Mouse (Mus musculus) heart, embryonic 14.5 days (tissue): ENCODE measurements around the gene Grpel1. TPM values are rescaled to one million over a fixed set of nuclear protein-coding genes. Genes with fewer than 3 reads are reported as not detected.
A peak's percentile ranks its signal among the peaks of the same experiment; 100 is the strongest.

Experiments
- ATAC-seq: fragments of 200-750 bp; cut with Nextera tagmentation; 2 replicates; pipeline ENCODE4 v1.8.0; 2017; ENCODE audit warnings: low read depth, moderate TSS enrichment; ENCODE audit not compliant: insufficient number of reproducible peaks, insufficient read depth, low FRiP score
- H3K27ac ChIP-seq, 2 experiments: fragments of 200-500 bp in 1 of 2; fragments of 300-500 bp in 1 of 2; sonication (generic) in 1 of 2; replicated peaks in 1 of 2; 2 replicates each; pipeline ENCODE4 v1.5.1; 2012 to 2014; ENCODE audit warnings: low read depth in 2 of 2, low read length in 2 of 2, control low read depth in 1 of 2, mild to moderate bottlenecking in 1 of 2, mixed read lengths in 1 of 2; ENCODE audit not compliant: control insufficient read depth in 1 of 2, insufficient read depth in 1 of 2
- H3K27me3 ChIP-seq: fragments of 300-500 bp; sonication (generic); 2 replicates; pipeline ENCODE4 v1.6.1; 2014; ENCODE audit warnings: mild to moderate bottlenecking, low read length, control low read depth; ENCODE audit not compliant: control insufficient read depth, insufficient read depth
- H3K36me3 ChIP-seq: fragments of 300-500 bp; sonication (generic); 2 replicates; pipeline ENCODE4 v1.6.1; 2014; ENCODE audit warnings: mild to moderate bottlenecking, control low read depth, low read length, mixed read lengths; ENCODE audit not compliant: control insufficient read depth, insufficient read depth
- H3K4me1 ChIP-seq, 2 experiments: fragments of 200-500 bp in 1 of 2; fragments of 300-500 bp in 1 of 2; sonication (generic) in 1 of 2; 2 replicates each; pipeline ENCODE4 v1.6.1; 2012 to 2014; ENCODE audit warnings: low read length in 2 of 2, control low read depth in 1 of 2, mixed read lengths in 1 of 2; ENCODE audit not compliant: control insufficient read depth in 2 of 2, insufficient read depth in 2 of 2
- H3K4me2 ChIP-seq: fragments of 300-500 bp; sonication (generic); 2 replicates; pipeline ENCODE4 v1.6.1; 2014; ENCODE audit warnings: mild to moderate bottlenecking, low read length
- H3K4me3 ChIP-seq, 2 experiments: fragments of 200-500 bp in 1 of 2; fragments of 300-500 bp in 1 of 2; sonication (generic) in 1 of 2; 2 replicates each; pipeline ENCODE4 v1.5.1; 2012 to 2014; ENCODE audit warnings: low read length in 2 of 2, mild to moderate bottlenecking in 2 of 2, control low read depth in 1 of 2, low read depth in 1 of 2, moderate library complexity in 1 of 2; ENCODE audit not compliant: control insufficient read depth in 1 of 2, insufficient read depth in 1 of 2
- H3K9ac ChIP-seq: fragments of 300-500 bp; sonication (generic); 2 replicates; pipeline ENCODE4 v1.6.1; 2014; ENCODE audit warnings: mild to moderate bottlenecking, low read length
- H3K9me3 ChIP-seq: fragments of 300-500 bp; sonication (generic); 2 replicates; pipeline ENCODE4 v1.6.1; 2016; ENCODE audit warnings: low read length, control low read depth; ENCODE audit not compliant: control insufficient read depth
- WGBS: fragments of 180-500 bp; shearing (Covaris S2); extraction: QIAGEN DNeasy Blood & Tissue Kit; methylation state at CpG from one replicate; pipeline ENCODE4 v1.1.7; 2014; 5-methylcytosine and 5-hydroxymethylcytosine counted together
- polyA plus RNA-seq: library from polyadenylated mRNA; unstranded; fragments of >200 nt; fragmentation: Nextera tagmentation; extraction: Ambion mirVana; gene quantifications from 2 replicates; pipeline ENCODE4 v1.2.1, GENCODE M21; 2014

Grpel1 gene
- polyA plus RNA-seq, 1 experiment from 2014 or later: 62.4 TPM

DNA sequence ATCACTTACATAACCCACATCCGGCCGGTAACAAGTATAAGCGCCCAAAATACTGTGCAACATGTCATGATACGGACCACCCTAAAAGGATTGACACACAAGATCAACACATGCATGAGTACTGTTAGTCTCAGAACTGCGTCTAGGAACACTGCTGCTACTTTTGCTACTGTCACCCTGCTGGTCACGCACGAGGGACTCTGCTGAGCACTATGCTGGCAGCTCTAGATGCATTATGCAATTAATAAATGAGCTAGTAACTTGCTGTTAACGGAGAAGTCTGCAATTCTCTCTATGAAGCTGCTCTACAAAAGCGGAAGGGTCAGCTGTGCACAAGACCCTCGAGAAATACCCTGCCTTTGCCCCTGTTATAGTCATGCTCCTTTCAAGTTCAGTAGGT is 43.6 kb downstream of the Grpel1 start:
- Histone ChIP-seq H3K36me3 (peaks cover 97% of the 10 kb centered on the region), H3K4me2 (no peak overlapping the region), H3K9ac (no peak overlapping the region), H3K27ac (no peak overlapping the region), H3K9me3 (no peaks in the 10 kb centered on the region), H3K4me3 (no peak overlapping the region), H3K27me3 (no peaks in the 10 kb centered on the region), H3K4me1 (no peaks in the 10 kb centered on the region)
- no peak for ATAC-seq
- 92% methylated on average over 10 of the region's 10 CpGs for WGBS

- H3K4me1 ChIP-seq: no peaks in the 10 kb centered on the region
- no peak for ATAC-seq
- H3K4me3 ChIP-seq: no peak overlapping the region
- H3K4me2 ChIP-seq: no peak overlapping the region
- no peak overlapping the region for H3K27ac ChIP-seq
- 96% methylated on average over 2 of the region's 2 CpGs for WGBS
- H3K36me3 ChIP-seq: peaks cover 89% of the 10 kb centered on the region
- no peak overlapping the region for H3K9ac ChIP-seq
- H3K9me3 ChIP-seq: no peaks in the 10 kb centered on the region
- no peaks in the 10 kb centered on the region for H3K27me3 ChIP-seq
Measured at GRCm38 (mm10) chr5:36510956-36511355, 46.2 kb downstream of the Grpel1 start.

GRCm38 (mm10) chr5:36515126-36515525 is 50.3 kb downstream of the Grpel1 start:
- H3K36me3 ChIP-seq: peaks cover 87% of the 10 kb centered on the region
- no peak overlapping the region for H3K9ac ChIP-seq
- no peak overlapping the region for H3K4me3 ChIP-seq
- no peaks in the 10 kb centered on the region for H3K27me3 ChIP-seq
- 95% methylated on average over 1 of the region's 1 CpGs for WGBS
- no peaks in the 10 kb centered on the region for H3K4me1 ChIP-seq
- H3K27ac ChIP-seq: no peak overlapping the region
- H3K9me3 ChIP-seq: no peaks in the 10 kb centered on the region
- H3K4me2 ChIP-seq: no peak overlapping the region
- ATAC-seq: no peak

DNA sequence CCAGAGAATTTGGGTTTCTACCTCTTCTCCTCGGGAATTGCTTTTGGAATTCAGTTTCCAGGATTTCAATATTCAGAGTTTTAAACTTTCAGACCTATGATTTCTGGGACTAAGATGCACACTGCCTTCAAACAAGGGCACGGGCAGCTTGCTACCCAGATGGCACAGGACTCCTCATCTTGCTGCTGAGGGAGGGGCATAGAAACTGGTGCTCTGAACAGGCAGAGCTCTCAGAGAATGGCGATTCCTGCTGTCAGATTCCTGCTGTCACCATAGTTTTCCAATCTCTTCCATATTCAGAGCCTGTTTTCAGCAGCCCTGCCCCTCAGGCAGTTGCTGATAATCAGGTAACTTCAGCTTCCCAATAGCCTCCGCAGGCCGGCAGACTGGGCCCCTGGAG is 50.8 kb downstream of the Grpel1 start:
- H3K4me3 ChIP-seq: no peak overlapping the region
- H3K36me3 ChIP-seq: peaks cover 87% of the 10 kb centered on the region
- H3K9ac ChIP-seq: no peak overlapping the region
- no peaks in the 10 kb centered on the region for H3K4me1 ChIP-seq
- no peaks in the 10 kb centered on the region for H3K27me3 ChIP-seq
- no peak for ATAC-seq
- WGBS: 61% methylated on average over 5 of the region's 5 CpGs
- H3K9me3 ChIP-seq: no peaks in the 10 kb centered on the region
- H3K4me2 ChIP-seq: no peak overlapping the region
- H3K27ac ChIP-seq: no peak overlapping the region

- H3K27ac ChIP-seq: no peak overlapping the region
- no peak overlapping the region for H3K9ac ChIP-seq
- H3K27me3 ChIP-seq: no peaks in the 10 kb centered on the region
- H3K9me3 ChIP-seq: no peaks in the 10 kb centered on the region
- H3K4me2 ChIP-seq: no peak overlapping the region
- no peak for ATAC-seq
- H3K4me1 ChIP-seq: no peaks in the 10 kb centered on the region
- no peak overlapping the region for H3K4me3 ChIP-seq
- 92% methylated on average over 3 of the region's 3 CpGs for WGBS
- H3K36me3 ChIP-seq: peaks cover 87% of the 10 kb centered on the region
Measured at GRCm38 (mm10) chr5:36517596-36517995, 52.8 kb downstream of the Grpel1 start.

- 87% methylated on average over 3 of the region's 3 CpGs for WGBS
- H3K9me3 ChIP-seq: no peaks in the 10 kb centered on the region
- no peak overlapping the region for H3K4me3 ChIP-seq
- no peak overlapping the region for H3K4me2 ChIP-seq
- no peak overlapping the region for H3K9ac ChIP-seq
- no peaks in the 10 kb centered on the region for H3K27me3 ChIP-seq
- H3K4me1 ChIP-seq: peaks cover 4 to 10% of the 10 kb centered on the region in 2 experiments; a peak in 3 of 4 replicates
- H3K27ac ChIP-seq: no peak overlapping the region
- ATAC-seq: no peak
- peaks cover 81% of the 10 kb centered on the region for H3K36me3 ChIP-seq
Measured at GRCm38 (mm10) chr5:36519751-36520150, 55.0 kb downstream of the Grpel1 start.

DNA sequence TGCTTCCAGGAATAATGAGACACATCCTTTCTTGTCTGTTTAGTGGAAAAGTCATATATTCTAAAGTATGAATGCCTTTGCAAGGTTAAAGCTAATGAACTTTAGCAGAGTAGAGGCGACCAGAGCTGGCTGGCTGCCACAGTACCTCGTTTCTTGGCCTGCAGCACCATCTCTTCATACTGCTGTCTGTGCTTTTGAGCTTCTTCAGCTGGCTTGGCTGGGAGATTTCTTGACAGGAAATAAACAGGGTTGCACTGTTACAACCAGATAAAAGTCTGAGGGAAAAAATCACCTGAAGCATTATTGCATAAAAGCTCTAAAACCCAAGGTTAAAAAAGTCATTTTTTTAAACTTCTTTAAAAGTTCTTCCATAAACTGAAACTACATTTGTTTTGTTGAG is 58.0 kb downstream of the Grpel1 start:
- WGBS: 37% methylated on average over 2 of the region's 2 CpGs
- H3K27ac ChIP-seq: peak overlapping the region in 1 of 2 experiments; percentile 58; a peak in 1 of 4 replicates
- no peak overlapping the region for H3K9ac ChIP-seq
- H3K9me3 ChIP-seq: no peaks in the 10 kb centered on the region
- H3K4me2 ChIP-seq: no peak overlapping the region
- peaks cover 4 to 17% of the 10 kb centered on the region in 2 experiments; a peak in 3 of 4 replicates for H3K4me1 ChIP-seq
- H3K36me3 ChIP-seq: peaks cover 61% of the 10 kb centered on the region
- H3K4me3 ChIP-seq: no peak overlapping the region
- ATAC-seq: no peak
- H3K27me3 ChIP-seq: no peaks in the 10 kb centered on the region

GRCm38 (mm10) chr5:36523219-36523703 is 58.5 kb downstream of the Grpel1 start:
- Histone ChIP-seq H3K4me1 (peaks cover 4 to 17% of the 10 kb centered on the region in 2 experiments; a peak in 3 of 4 replicates), H3K36me3 (peaks cover 56% of the 10 kb centered on the region), H3K27me3 (no peaks in the 10 kb centered on the region), H3K27ac (peak overlapping the region in 1 of 2 experiments; percentile 58; a peak in 3 of 4 replicates), H3K4me2 (no peak overlapping the region), H3K9me3 (no peaks in the 10 kb centered on the region), H3K9ac (no peak overlapping the region), H3K4me3 (no peak overlapping the region)
- 39% methylated on average over 5 of the region's 5 CpGs for WGBS
- no peak for ATAC-seq
